Mouse (Mus musculus) lung, embryonic 16.5 days (tissue): ENCODE results near the gene Cmtm1. TPM values are rescaled to one million over a fixed set of nuclear protein-coding genes. Genes with fewer than 3 reads are reported as not detected.

ENCODE experiments used
- ATAC-seq: fragments of 200-750 bp; cut with Nextera tagmentation; 2 replicates; pipeline ENCODE4 v1.8.0; 2017; ENCODE audit warnings: low read depth, mild to moderate bottlenecking, moderate library complexity
- H3K27ac ChIP-seq: fragments of 300-500 bp; sonication (generic); 2 replicates; pipeline ENCODE4 v1.5.1; 2014; ENCODE audit warnings: mild to moderate bottlenecking, control low read depth, low read length
- H3K27me3 ChIP-seq: fragments of 300-500 bp; sonication (generic); 2 replicates; pipeline ENCODE4 v1.6.1; 2014; ENCODE audit warnings: low read depth, low read length, mixed read lengths; ENCODE audit not compliant: control insufficient read depth, insufficient read depth
- H3K36me3 ChIP-seq: fragments of 300-500 bp; sonication (generic); 2 replicates; pipeline ENCODE4 v1.6.1; 2014; ENCODE audit warnings: low read length; ENCODE audit not compliant: control insufficient read depth, insufficient read depth
- H3K4me1 ChIP-seq: fragments of 300-500 bp; sonication (generic); replicated peaks from 2 replicates; pipeline ENCODE4 v1.6.1; 2014; ENCODE audit warnings: low read length, mixed read lengths; ENCODE audit not compliant: control insufficient read depth, insufficient read depth
- H3K4me2 ChIP-seq: fragments of 300-500 bp; sonication (generic); 2 replicates; pipeline ENCODE4 v1.6.1; 2014; ENCODE audit warnings: low read depth, low read length, control low read depth
- H3K4me3 ChIP-seq: fragments of 300-500 bp; sonication (generic); 2 replicates; pipeline ENCODE4 v1.5.1; 2014; ENCODE audit warnings: mild to moderate bottlenecking, low read length, control low read depth
- H3K9ac ChIP-seq: fragments of 300-500 bp; sonication (generic); 2 replicates; pipeline ENCODE4 v1.6.1; 2014; ENCODE audit warnings: low read length, control low read depth
- H3K9me3 ChIP-seq: fragments of 300-500 bp; sonication (generic); 2 replicates; pipeline ENCODE4 v1.6.1; 2016; ENCODE audit warnings: low read length; ENCODE audit not compliant: control insufficient read depth
- whole genome bisulfite sequencing: fragments of 180-500 bp; shearing (Covaris S2); extraction: QIAGEN DNeasy Blood & Tissue Kit; methylation state at CpG from one replicate; pipeline ENCODE4 v1.1.7; 2014; 5-methylcytosine and 5-hydroxymethylcytosine counted together
- polyA plus RNA-seq: library from polyadenylated mRNA; unstranded; fragments of >200 nt; fragmentation: Nextera tagmentation; extraction: Ambion mirVana; gene quantifications from 2 replicates; pipeline ENCODE4 v1.2.1, GENCODE M21; 2015

Gene Cmtm1
- polyA plus RNA-seq, 1 experiment from 2014 or later: not detected

- Histone ChIP-seq H3K27me3 (no peaks in the 10 kb centered on the region), H3K27ac (no peak overlapping the region), H3K4me2 (0 out of 2 replicates have a peak overlapping the region, but pooled peaks have one; percentile 13), H3K9me3 (no peaks in the 10 kb centered on the region), H3K4me1 (peaks cover 17% of the 10 kb centered on the region), H3K4me3 (no peak overlapping the region), H3K36me3 (peaks cover 2% of the 10 kb centered on the region; the same call in 1 of the 2 replicates), H3K9ac (no peak overlapping the region)
- 51% methylated on average over 5 of the region's 5 CpGs for WGBS
- ATAC-seq: no peak
Observed at GRCm38 (mm10) chr8:104342426-104342825, 32.5 kb upstream of the Cmtm1 start.

GRCm38 (mm10) chr8:104341678-104342077, 31.7 kb upstream of the Cmtm1 start:
- Histone ChIP-seq H3K4me3 (peak overlapping the region; percentile 63), H3K9me3 (no peaks in the 10 kb centered on the region; the same call in 1 of the 2 replicates), H3K36me3 (peaks cover 2% of the 10 kb centered on the region; the same call in 1 of the 2 replicates), H3K27ac (peak overlapping the region; percentile 44), H3K9ac (peak overlapping the region; percentile 80; the same call in 1 of the 2 replicates), H3K4me1 (peaks cover 17% of the 10 kb centered on the region), H3K27me3 (no peaks in the 10 kb centered on the region), H3K4me2 (peak overlapping the region; percentile 81)
- 41% methylated on average over 6 of the region's 6 CpGs for WGBS
- no peak for ATAC-seq

- Histone ChIP-seq H3K27me3 (no peaks in the 10 kb centered on the region), H3K27ac (peak overlapping the region; percentile 89), H3K4me1 (peaks cover 17% of the 10 kb centered on the region), H3K9me3 (no peaks in the 10 kb centered on the region; the same call in 1 of the 2 replicates), H3K36me3 (peaks cover 2% of the 10 kb centered on the region; the same call in 1 of the 2 replicates), H3K4me2 (peak overlapping the region; percentile 81), H3K9ac (peak overlapping the region; percentile 80), H3K4me3 (peak overlapping the region; percentile 63)
- ATAC-seq: peak; percentile 69
- WGBS: under 1% methylated on average over 24 of the region's 24 CpGs
Observed at GRCm38 (mm10) chr8:104341106-104341561, 31.2 kb upstream of the Cmtm1 start.

- ATAC-seq: peak; percentile 85
- Histone ChIP-seq H3K9me3 (no peaks in the 10 kb centered on the region; the same call in 1 of the 2 replicates), H3K9ac (peak overlapping the region; percentile 80), H3K4me2 (peak overlapping the region; percentile 81), H3K4me3 (peak overlapping the region; percentile 63), H3K4me1 (peaks cover 17% of the 10 kb centered on the region), H3K27ac (peak overlapping the region; percentile 89), H3K27me3 (no peaks in the 10 kb centered on the region), H3K36me3 (peaks cover 2% of the 10 kb centered on the region; the same call in 1 of the 2 replicates)
- 2% methylated on average over 47 of the region's 54 CpGs for WGBS
Observed at GRCm38 (mm10) chr8:104340233-104341105, 30.5 kb upstream of the Cmtm1 start.

GRCm38 (mm10) chr8:104339983-104340232, 30.0 kb upstream of the Cmtm1 start:
- no peaks in the 10 kb centered on the region for H3K27me3 ChIP-seq
- peak overlapping the region; percentile 63 for H3K4me3 ChIP-seq
- peak overlapping the region; percentile 89 for H3K27ac ChIP-seq
- H3K9me3 ChIP-seq: no peaks in the 10 kb centered on the region; the same call in 1 of the 2 replicates
- peaks cover 17% of the 10 kb centered on the region for H3K4me1 ChIP-seq
- peak overlapping the region; percentile 81 for H3K4me2 ChIP-seq
- ATAC-seq: no peak; the same call in 1 of the 2 replicates
- WGBS: 2% methylated on average over 6 of the region's 6 CpGs
- peak overlapping the region; percentile 80 for H3K9ac ChIP-seq
- no peaks in the 10 kb centered on the region for H3K36me3 ChIP-seq

GRCm38 (mm10) chr8:104339229-104339982, 29.5 kb upstream of the Cmtm1 start, which contains the start of gene Cmtm3:
TSS of gene Cmtm3 (plus strand) at chr8:104339410.
- Histone ChIP-seq H3K27ac (peak within 1 kb of the TSS; percentile 89), H3K9me3 (no peaks in the 10 kb centered on the region; the same call in 1 of the 2 replicates), H3K4me2 (peak within 1 kb of the TSS; percentile 81), H3K4me3 (peak within 1 kb of the TSS; percentile 63), H3K36me3 (no peaks in the 10 kb centered on the region), H3K4me1 (peaks cover 17% of the 10 kb centered on the region), H3K27me3 (no peaks in the 10 kb centered on the region), H3K9ac (peak within 1 kb of the TSS; percentile 80)
- 12% methylated on average over 17 of the region's 18 CpGs for WGBS
- ATAC-seq: no peak

- no peak overlapping the region for H3K9ac ChIP-seq
- H3K4me1 ChIP-seq: peaks cover 17% of the 10 kb centered on the region
- H3K27me3 ChIP-seq: no peaks in the 10 kb centered on the region
- no peak overlapping the region for H3K4me2 ChIP-seq
- no peak for ATAC-seq
- H3K4me3 ChIP-seq: no peak overlapping the region
- WGBS: 46% methylated on average over 3 of the region's 3 CpGs
- H3K27ac ChIP-seq: no peak overlapping the region
- no peaks in the 10 kb centered on the region for H3K36me3 ChIP-seq
- no peaks in the 10 kb centered on the region; the same call in 1 of the 2 replicates for H3K9me3 ChIP-seq
Observed at GRCm38 (mm10) chr8:104337890-104338289, 27.9 kb upstream of the Cmtm1 start.

GRCm38 (mm10) chr8:104336806-104337205, 26.9 kb upstream of the Cmtm1 start:
- no peak overlapping the region for H3K4me2 ChIP-seq
- no peaks in the 10 kb centered on the region; the same call in 1 of the 2 replicates for H3K9me3 ChIP-seq
- no peak overlapping the region for H3K27ac ChIP-seq
- H3K36me3 ChIP-seq: no peaks in the 10 kb centered on the region
- WGBS: 92% methylated on average over 1 of the region's 1 CpGs
- H3K9ac ChIP-seq: no peak overlapping the region
- H3K4me3 ChIP-seq: no peak overlapping the region
- no peak for ATAC-seq
- H3K27me3 ChIP-seq: no peaks in the 10 kb centered on the region
- peaks cover 11% of the 10 kb centered on the region for H3K4me1 ChIP-seq

GRCm38 (mm10) chr8:104334196-104334595, 24.3 kb upstream of the Cmtm1 start:
- no peak overlapping the region for H3K4me2 ChIP-seq
- H3K4me1 ChIP-seq: no peaks in the 10 kb centered on the region
- WGBS: 52% methylated on average over 1 of the region's 1 CpGs
- H3K9ac ChIP-seq: no peak overlapping the region
- H3K27ac ChIP-seq: no peak overlapping the region
- H3K27me3 ChIP-seq: no peaks in the 10 kb centered on the region
- no peak overlapping the region for H3K4me3 ChIP-seq
- ATAC-seq: no peak
- no peaks in the 10 kb centered on the region for H3K36me3 ChIP-seq
- H3K9me3 ChIP-seq: no peaks in the 10 kb centered on the region; the same call in 1 of the 2 replicates
